Mouse (Mus musculus): Measurements from ENCODE around the gene Gna15. TPM values are rescaled to one million over a fixed set of nuclear protein-coding genes. Genes with fewer than 3 reads are reported as not detected.
A peak's percentile ranks its signal among the peaks of the same experiment; 100 is the strongest.

Gene Gna15
- total and polyA plus RNA-seq, 3 experiments: 23.0 to 142 (median 33.0) TPM

- no peak for DNase-seq (ENCODE audit: low read depth, low spot score)
- Histone ChIP-seq H3K27me3 (ENCODE audit: control insufficient read depth in 1 of 2, insufficient read depth in 2 of 2, low read length in 2 of 2) (no peaks in the 10 kb centered on the region), H3K4me1 (ENCODE audit: control insufficient read depth in 1 of 2, insufficient read depth in 2 of 2, low read length in 2 of 2) (no peaks in the 10 kb centered on the region), H3K36me3 (ENCODE audit: control insufficient read depth in 1 of 2, insufficient read depth in 2 of 2, low read length in 2 of 2) (peaks cover 0 to 1% of the 10 kb centered on the region in 2 experiments; a peak in 2 of 4 replicates), H3K79me2 (ENCODE audit: control insufficient read depth, insufficient read depth, low read length, poor library complexity) (peaks cover 43% of the 10 kb centered on the region), H3K4me3 (ENCODE audit: control insufficient read depth in 1 of 2, insufficient read depth in 1 of 2, low read depth in 2 of 2, low read length in 2 of 2) (no peak overlapping the region), H3K9me3 (replicated peaks; ENCODE audit: insufficient read depth, low read length) (no peaks in the 10 kb centered on the region), H3K27ac (ENCODE audit: control insufficient read depth, low read depth, low read length) (no peak overlapping the region), H3K9ac (ENCODE audit: control insufficient read depth, low read depth, low read length, poor library complexity, severe bottlenecking) (no peak overlapping the region)
- TF ChIP-seq CTCF (IDR thresholded peaks at IDR 0.05 in 2 of 3, conservative IDR thresholded peaks at IDR 0.05 in 1 of 3; ENCODE audit: control insufficient read depth in 1 of 3, insufficient read depth in 1 of 3, low read depth in 2 of 3, low read length in 3 of 3, poor library complexity in 1 of 3, severe bottlenecking in 1 of 3): no peak
- TF ChIP-seq MYC (IDR thresholded peaks at IDR 0.05; ENCODE audit: low read depth, low read length): no peak
- TF ChIP-seq ZKSCAN1 (IDR thresholded peaks at IDR 0.05; ENCODE audit: low read depth, low read length): no peak
- no peak for TF ChIP-seq ETS1 (IDR thresholded peaks at IDR 0.05; ENCODE audit: low read depth, low read length)
- TF ChIP-seq ELF1 (IDR thresholded peaks at IDR 0.05; ENCODE audit: low read depth, low read length): no peak
- TF ChIP-seq TCF12 (IDR thresholded peaks at IDR 0.05; ENCODE audit: low read depth, low read length): no peak
- no peak for TF ChIP-seq BHLHE40 (IDR thresholded peaks at IDR 0.05; ENCODE audit: borderline replicate concordance, low read depth, low read length)
- no peak for TF ChIP-seq MAZ (IDR thresholded peaks at IDR 0.05; ENCODE audit: low read depth, low read length)
- no peak for TF ChIP-seq USF2 (IDR thresholded peaks at IDR 0.05; ENCODE audit: borderline replicate concordance in 1 of 2, insufficient read depth in 1 of 2, low read depth in 1 of 2, low read length in 2 of 2)
- no peak for TF ChIP-seq RCOR1 (IDR thresholded peaks at IDR 0.05; ENCODE audit: low read depth, low read length)
- no peak for TF ChIP-seq ZNF384 (IDR thresholded peaks at IDR 0.05; ENCODE audit: low read depth, low read length)
- no peak for TF ChIP-seq POLR2A (IDR thresholded peaks at IDR 0.05; ENCODE audit: control insufficient read depth in 1 of 2, insufficient read depth in 1 of 2, low read depth in 1 of 2, low read length in 2 of 2, poor library complexity in 1 of 2)
- no peak for TF ChIP-seq TAL1 (IDR thresholded peaks at IDR 0.05; ENCODE audit: low read length)
- no peak for TF ChIP-seq SIN3A (IDR thresholded peaks at IDR 0.05; ENCODE audit: low read length)
- no peak for TF ChIP-seq NRF1 (IDR thresholded peaks at IDR 0.05; ENCODE audit: insufficient read depth, low read depth, low read length, poor library complexity, severe bottlenecking)
- no peak for TF ChIP-seq ZMIZ1 (IDR thresholded peaks at IDR 0.05; ENCODE audit: low read depth, low read length)
- no peak for TF ChIP-seq GABPA (IDR thresholded peaks at IDR 0.05; ENCODE audit: low read depth, low read length)
- no peak for TF ChIP-seq RAD21 (IDR thresholded peaks at IDR 0.05; ENCODE audit: low read depth, low read length)
Measured at GRCm38 (mm10) chr10:81537429-81537828, 13.4 kb upstream of the Gna15 start.

DNA sequence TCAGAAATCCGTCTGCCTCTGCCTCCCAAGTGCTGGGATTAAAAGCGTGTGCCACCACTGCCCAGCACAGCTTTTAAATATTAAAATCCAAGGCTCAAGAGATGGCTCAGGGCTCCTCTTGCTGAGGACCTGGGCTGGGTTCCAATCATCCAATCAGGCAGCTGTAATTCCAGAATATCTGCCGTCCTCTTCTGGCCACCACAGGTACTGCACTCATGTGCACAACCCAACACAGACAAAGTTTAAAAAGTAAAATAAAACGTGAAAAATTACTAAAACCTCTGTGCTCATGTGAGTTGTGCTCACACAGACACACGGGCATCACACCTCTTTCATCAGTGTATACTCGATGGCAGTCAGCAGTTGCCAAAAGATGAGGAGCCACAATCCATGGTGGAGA lies 12.7 kb upstream of the Gna15 start:
- Histone ChIP-seq H3K79me2 (ENCODE audit: control insufficient read depth, insufficient read depth, low read length, poor library complexity) (peaks cover 36% of the 10 kb centered on the region), H3K4me1 (ENCODE audit: control insufficient read depth in 1 of 2, insufficient read depth in 2 of 2, low read length in 2 of 2) (no peaks in the 10 kb centered on the region), H3K9me3 (replicated peaks; ENCODE audit: insufficient read depth, low read length) (no peaks in the 10 kb centered on the region), H3K36me3 (ENCODE audit: control insufficient read depth in 1 of 2, insufficient read depth in 2 of 2, low read length in 2 of 2) (peaks cover 0 to 1% of the 10 kb centered on the region in 2 experiments; a peak in 2 of 4 replicates), H3K27ac (ENCODE audit: control insufficient read depth, low read depth, low read length) (no peak overlapping the region), H3K4me3 (ENCODE audit: control insufficient read depth in 1 of 2, insufficient read depth in 1 of 2, low read depth in 2 of 2, low read length in 2 of 2) (no peak overlapping the region), H3K9ac (ENCODE audit: control insufficient read depth, low read depth, low read length, poor library complexity, severe bottlenecking) (no peak overlapping the region), H3K27me3 (ENCODE audit: control insufficient read depth in 1 of 2, insufficient read depth in 2 of 2, low read length in 2 of 2) (no peaks in the 10 kb centered on the region)
- peak; percentile 69 for DNase-seq (ENCODE audit: low read depth, low spot score)
- TF ChIP-seq ZC3H11A (IDR thresholded peaks at IDR 0.05; ENCODE audit: low read depth, low read length): peak; percentile 45
- no peak for TF ChIP-seq UBTF (IDR thresholded peaks at IDR 0.05; ENCODE audit: borderline replicate concordance, insufficient read depth, low read depth, low read length)
- TF ChIP-seq POLR2AphosphoS5 (IDR thresholded peaks at IDR 0.05; ENCODE audit: borderline replicate concordance, low read depth, low read length): no peak
- TF ChIP-seq ETS1 (IDR thresholded peaks at IDR 0.05; ENCODE audit: low read depth, low read length): no peak
- no peak for TF ChIP-seq TAL1 (IDR thresholded peaks at IDR 0.05; ENCODE audit: low read length)
- TF ChIP-seq BHLHE40 (IDR thresholded peaks at IDR 0.05; ENCODE audit: borderline replicate concordance, low read depth, low read length): no peak
- no peak for TF ChIP-seq POLR2AphosphoS2 (IDR thresholded peaks at IDR 0.05; ENCODE audit: low read length)
- TF ChIP-seq CTCF (IDR thresholded peaks at IDR 0.05 in 2 of 3, conservative IDR thresholded peaks at IDR 0.05 in 1 of 3; ENCODE audit: control insufficient read depth in 1 of 3, insufficient read depth in 1 of 3, low read depth in 2 of 3, low read length in 3 of 3, poor library complexity in 1 of 3, severe bottlenecking in 1 of 3): peak; percentile 69 to 97 (median 73)
- TF ChIP-seq KAT2A (conservative IDR thresholded peaks at IDR 0.05; ENCODE audit: low read depth, low read length): no peak
- no peak for TF ChIP-seq POLR2A (IDR thresholded peaks at IDR 0.05; ENCODE audit: control insufficient read depth in 1 of 2, insufficient read depth in 1 of 2, low read depth in 1 of 2, low read length in 2 of 2, poor library complexity in 1 of 2)
- no peak for TF ChIP-seq NELFE (IDR thresholded peaks at IDR 0.05; ENCODE audit: low read depth, low read length)
- no peak for TF ChIP-seq ZNF384 (IDR thresholded peaks at IDR 0.05; ENCODE audit: low read depth, low read length)
- TF ChIP-seq MXI1 (IDR thresholded peaks at IDR 0.05; ENCODE audit: low read depth, low read length): no peak
- peak; percentile 62 for TF ChIP-seq SMC3 (IDR thresholded peaks at IDR 0.05; ENCODE audit: low read depth, low read length)
- TF ChIP-seq MYB (IDR thresholded peaks at IDR 0.05; ENCODE audit: low read depth, low read length): no peak
- TF ChIP-seq MEF2A (IDR thresholded peaks at IDR 0.05; ENCODE audit: extremely low read depth, insufficient replicate concordance, low read depth, low read length, poor library complexity, severe bottlenecking): no peak
- no peak for TF ChIP-seq E2F4 (IDR thresholded peaks at IDR 0.05; ENCODE audit: borderline replicate concordance, low read depth, low read length)
- no peak for TF ChIP-seq GATA1 (IDR thresholded peaks at IDR 0.05; ENCODE audit: low read depth, low read length)
- TF ChIP-seq ZMIZ1 (IDR thresholded peaks at IDR 0.05; ENCODE audit: low read depth, low read length): no peak
- no peak for TF ChIP-seq GABPA (IDR thresholded peaks at IDR 0.05; ENCODE audit: low read depth, low read length)

Measured in MEL (cell line).